Mouse (Mus musculus): ENCODE measurements around the gene Gm8113. TPM values are rescaled to one million over a fixed set of nuclear protein-coding genes. Genes with fewer than 3 reads are reported as not detected.
"Not testable (repeated sequence)": the region's sequence is repeated elsewhere in the genome, so short reads cannot be mapped to it uniquely, and the experiment has no call there.

Gm8113 gene
- polyA plus RNA-seq (2016; fragmentation: Nextera tagmentation; extraction: Ambion mirVana), result 7.6 and 8.7 TPM in 2 replicates

DNA sequence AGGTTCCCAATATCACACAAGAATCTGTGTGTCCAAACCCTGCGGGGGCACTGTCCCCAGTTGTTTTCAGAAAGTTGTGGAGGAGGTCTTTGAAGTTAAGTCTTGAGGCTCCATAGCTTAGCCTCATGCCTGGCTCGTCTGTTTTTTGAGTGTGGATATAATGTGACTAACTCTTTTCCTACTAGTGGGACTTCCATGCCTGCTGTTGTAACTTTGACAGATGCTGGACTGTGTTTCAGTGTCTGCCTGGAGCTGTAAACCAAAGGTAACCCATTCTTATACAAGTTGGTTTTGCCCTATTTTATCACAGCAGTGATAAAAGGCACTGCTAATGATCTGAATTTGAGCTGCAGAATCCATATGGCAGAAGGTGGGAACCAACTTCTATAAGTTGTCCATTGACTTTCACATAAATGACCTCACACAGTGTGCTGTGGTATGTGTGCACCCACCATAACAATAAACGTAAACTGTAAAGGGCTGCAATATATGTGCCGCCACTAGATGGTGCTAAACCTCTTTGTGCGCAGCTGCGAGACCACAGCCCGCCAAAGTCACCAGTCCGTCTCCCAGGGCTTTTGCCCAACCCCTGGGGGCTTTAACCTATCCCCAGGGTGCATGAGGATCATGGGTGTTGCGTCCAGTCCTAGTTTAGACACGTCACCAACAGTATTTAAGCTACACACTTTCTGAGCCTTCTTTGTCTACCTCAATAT lies at the start of gene Gm8113:
Gm8113 (plus strand) TSS at position 703 of the 716 bp plus-strand sequence.
- H3K4me1 ChIP-seq; H3K27me3 ChIP-seq (replicated peaks; ENCODE audit: low read depth, poor library complexity, severe bottlenecking); H3K9me3 ChIP-seq; H3K36me3 ChIP-seq (replicated peaks): not testable (repeated sequence)
- H3K4me3 ChIP-seq, result peak within 1 kb of the TSS; percentile 60
- H3K27ac ChIP-seq (replicated peaks), result peak within 1 kb of the TSS; percentile 91
- 8% methylated on average over 10 of the region's 10 CpGs for WGBS
- DNase-seq (ENCODE audit: low spot score), result peak; percentile 87

DNA sequence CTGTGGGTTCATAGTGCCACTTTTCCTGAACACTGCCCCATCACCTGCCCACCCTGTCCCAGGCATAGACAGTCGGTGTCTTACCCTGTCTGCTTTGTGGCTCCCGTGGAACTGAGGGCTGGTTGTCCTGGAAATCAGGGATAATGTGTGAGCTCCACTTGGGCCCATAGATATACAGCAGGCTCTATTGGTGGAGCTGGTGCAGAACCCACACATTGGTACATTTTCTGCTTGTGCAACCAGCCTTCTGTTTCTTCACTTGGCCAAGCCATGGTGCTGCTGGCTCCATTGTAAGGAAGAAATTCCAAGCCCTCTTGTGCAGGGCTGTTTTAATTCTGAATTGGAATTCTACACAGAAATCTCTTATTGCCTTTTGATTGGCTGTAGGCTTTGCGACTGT lies 49.8 kb upstream of the Gm8113 start, which contains the start of gene Ear1:
Ear1 (minus strand) TSS at position 101 of the 400 bp plus-strand sequence.
- H3K4me3 ChIP-seq; H3K4me1 ChIP-seq; DNase-seq (ENCODE audit: low spot score); H3K9me3 ChIP-seq; H3K27me3 ChIP-seq (replicated peaks; ENCODE audit: low read depth, poor library complexity, severe bottlenecking); H3K27ac ChIP-seq (replicated peaks); H3K36me3 ChIP-seq (replicated peaks): not testable (repeated sequence)
- 91% methylated on average over 3 of the region's 3 CpGs for WGBS

DNA sequence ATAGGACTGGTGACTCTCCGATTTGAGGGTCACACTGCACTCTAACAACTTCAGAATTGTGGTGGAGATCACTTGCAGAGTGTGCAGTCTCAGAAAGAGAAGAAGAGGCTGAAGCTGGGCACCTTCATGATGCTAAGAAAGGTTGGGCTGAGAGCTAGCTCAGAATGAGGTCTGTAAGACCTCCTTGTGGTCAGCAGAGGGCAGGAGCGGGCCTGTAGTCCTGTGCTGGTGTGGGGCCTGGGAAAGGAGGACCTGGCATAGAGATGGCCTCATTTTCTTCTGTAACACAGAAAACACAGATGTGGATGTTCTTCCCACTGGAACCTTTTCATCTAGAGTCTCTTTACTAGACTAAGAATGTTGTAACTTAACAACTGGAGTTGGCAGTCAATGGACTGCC lies 47.4 kb upstream of the Gm8113 start:
- H3K27me3 ChIP-seq (replicated peaks; ENCODE audit: low read depth, poor library complexity, severe bottlenecking); H3K36me3 ChIP-seq (replicated peaks); H3K9me3 ChIP-seq; H3K4me1 ChIP-seq; H3K4me3 ChIP-seq; H3K27ac ChIP-seq (replicated peaks); DNase-seq (ENCODE audit: low spot score): not testable (repeated sequence)
- 50% methylated on average over 1 of the region's 2 CpGs for WGBS

DNA sequence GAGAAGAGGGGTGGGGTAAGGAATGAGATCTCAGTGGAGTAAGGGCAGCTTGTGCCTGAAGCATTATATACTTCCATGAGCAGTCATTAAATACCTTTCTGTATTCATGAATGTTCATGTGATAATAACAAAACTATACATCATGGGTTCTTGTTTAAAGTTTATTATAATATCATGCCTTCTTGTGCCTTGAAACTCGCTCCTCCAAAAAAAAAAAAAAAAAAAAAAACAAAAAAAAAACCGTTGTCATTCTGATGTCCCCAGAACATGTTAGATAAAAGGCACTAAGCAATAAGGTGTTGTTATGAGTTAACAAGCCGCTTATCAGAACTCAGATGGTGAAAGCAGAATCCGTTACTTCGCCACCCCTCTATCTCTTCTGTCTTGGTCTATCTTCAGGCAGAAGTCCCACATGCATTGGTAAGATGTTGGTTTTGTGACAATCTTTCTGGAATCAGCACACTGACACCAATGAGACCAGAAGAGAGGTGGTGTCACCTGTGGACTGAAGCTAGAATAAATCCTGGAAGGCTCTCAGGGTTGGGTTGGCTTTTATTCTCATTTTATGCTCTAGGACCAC lies 45.1 kb upstream of the Gm8113 start:
- H3K4me1 ChIP-seq; H3K36me3 ChIP-seq (replicated peaks); H3K4me3 ChIP-seq; H3K9me3 ChIP-seq; DNase-seq (ENCODE audit: low spot score); H3K27ac ChIP-seq (replicated peaks); H3K27me3 ChIP-seq (replicated peaks; ENCODE audit: low read depth, poor library complexity, severe bottlenecking): not testable (repeated sequence)
- WGBS, result 87% methylated on average over 5 of the region's 5 CpGs

DNA sequence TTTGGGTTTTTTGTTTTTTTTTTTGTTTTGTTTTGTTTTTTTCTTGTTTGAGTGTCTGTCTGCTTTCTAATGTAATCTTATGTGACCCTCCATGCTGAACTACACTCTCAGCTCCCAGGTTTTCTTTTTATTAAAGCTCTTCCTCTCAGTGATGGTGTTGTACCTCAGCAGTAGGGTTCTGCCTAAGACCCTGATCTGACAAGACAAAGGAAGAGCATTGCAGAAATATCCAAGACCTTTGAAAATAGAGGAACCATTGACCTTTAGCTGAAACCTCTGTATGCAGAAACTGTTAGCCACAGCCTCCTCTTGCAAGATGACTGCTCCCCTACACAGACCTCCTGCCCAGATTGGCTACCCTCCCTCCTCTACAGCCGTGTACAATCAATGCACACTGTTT lies 39.0 kb upstream of the Gm8113 start:
- WGBS, result 54% methylated on average over 1 of the region's 1 CpGs
- H3K4me3 ChIP-seq; H3K27me3 ChIP-seq (replicated peaks; ENCODE audit: low read depth, poor library complexity, severe bottlenecking): not testable (repeated sequence)

DNA sequence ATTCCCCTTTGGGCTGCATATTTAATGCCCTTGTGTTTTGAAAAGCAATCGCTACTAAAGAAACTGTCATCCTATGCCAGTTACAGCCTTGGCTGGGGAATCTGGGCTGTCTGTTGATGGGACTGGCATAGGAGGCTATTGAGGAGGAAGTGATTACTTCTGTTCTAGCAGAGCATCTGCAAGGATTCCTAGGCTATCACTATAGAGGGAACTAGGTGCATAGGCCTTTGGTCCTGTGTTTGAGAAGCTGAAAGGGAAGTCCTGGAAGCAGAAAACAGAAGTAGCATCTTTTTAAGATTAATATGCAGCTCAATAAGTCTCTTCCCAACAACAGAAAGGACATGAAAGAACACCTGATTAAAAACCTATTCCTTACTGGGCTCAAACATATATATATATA lies 33.9 kb upstream of the Gm8113 start:
- not testable (repeated sequence) for DNase-seq (ENCODE audit: low spot score); H3K4me1 ChIP-seq; H3K36me3 ChIP-seq (replicated peaks); H3K4me3 ChIP-seq; H3K27ac ChIP-seq (replicated peaks); H3K9me3 ChIP-seq; H3K27me3 ChIP-seq (replicated peaks; ENCODE audit: low read depth, poor library complexity, severe bottlenecking)
- WGBS, result 93% methylated on average over 1 of the region's 1 CpGs

More for the DNA sequence above, 39.0 kb upstream of the Gm8113 start:
- not testable (repeated sequence) for H3K27ac ChIP-seq (replicated peaks); DNase-seq (ENCODE audit: low spot score); H3K9me3 ChIP-seq; H3K36me3 ChIP-seq (replicated peaks); H3K4me1 ChIP-seq

DNA sequence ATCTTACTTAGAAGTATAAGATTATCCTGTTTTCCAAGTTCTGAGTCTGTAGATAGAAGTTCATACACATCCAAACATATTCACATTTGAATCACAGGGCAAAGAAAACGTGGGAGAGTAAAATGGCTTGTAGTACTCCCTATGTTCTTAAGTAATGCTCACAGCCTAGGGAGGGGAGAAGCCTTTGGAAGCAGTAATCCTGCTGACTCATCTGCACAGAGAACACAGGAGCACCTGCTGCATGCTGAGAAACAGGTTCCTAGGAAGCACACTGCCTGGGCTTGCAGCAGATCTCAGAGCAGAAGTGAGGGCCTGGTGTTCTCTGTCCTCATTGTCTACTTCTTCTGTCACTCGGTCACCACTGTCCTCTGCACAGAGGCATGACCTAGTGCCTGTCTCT lies 29.8 kb upstream of the Gm8113 start:
- DNase-seq (ENCODE audit: low spot score); H3K4me1 ChIP-seq; H3K36me3 ChIP-seq (replicated peaks); H3K4me3 ChIP-seq; H3K27me3 ChIP-seq (replicated peaks; ENCODE audit: low read depth, poor library complexity, severe bottlenecking); H3K9me3 ChIP-seq; H3K27ac ChIP-seq (replicated peaks): not testable (repeated sequence)
- 45% methylated on average over 2 of the region's 2 CpGs for WGBS

DNA sequence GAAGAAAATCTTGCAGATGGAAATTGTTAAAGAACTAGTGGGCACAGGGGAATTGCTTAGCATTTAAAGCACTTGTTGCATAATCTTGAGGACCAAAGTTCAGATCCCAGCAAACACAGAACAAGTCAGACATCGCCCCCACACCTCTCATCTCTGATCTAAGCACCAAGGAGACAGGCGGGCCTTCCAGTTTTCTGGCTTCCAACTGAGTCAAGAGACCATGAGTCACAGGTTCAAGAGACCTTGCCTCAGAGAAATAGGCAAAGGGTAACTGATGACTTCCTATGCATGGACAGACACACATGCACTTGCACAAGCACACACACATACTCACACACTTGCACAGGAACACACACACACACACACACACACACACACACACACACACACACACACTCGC lies 26.6 kb upstream of the Gm8113 start:
- not testable (repeated sequence) for DNase-seq (ENCODE audit: low spot score); H3K36me3 ChIP-seq (replicated peaks); H3K4me1 ChIP-seq; H3K27me3 ChIP-seq (replicated peaks; ENCODE audit: low read depth, poor library complexity, severe bottlenecking); H3K4me3 ChIP-seq; H3K27ac ChIP-seq (replicated peaks); H3K9me3 ChIP-seq
- 88% methylated on average over 3 of the region's 3 CpGs for WGBS

DNA sequence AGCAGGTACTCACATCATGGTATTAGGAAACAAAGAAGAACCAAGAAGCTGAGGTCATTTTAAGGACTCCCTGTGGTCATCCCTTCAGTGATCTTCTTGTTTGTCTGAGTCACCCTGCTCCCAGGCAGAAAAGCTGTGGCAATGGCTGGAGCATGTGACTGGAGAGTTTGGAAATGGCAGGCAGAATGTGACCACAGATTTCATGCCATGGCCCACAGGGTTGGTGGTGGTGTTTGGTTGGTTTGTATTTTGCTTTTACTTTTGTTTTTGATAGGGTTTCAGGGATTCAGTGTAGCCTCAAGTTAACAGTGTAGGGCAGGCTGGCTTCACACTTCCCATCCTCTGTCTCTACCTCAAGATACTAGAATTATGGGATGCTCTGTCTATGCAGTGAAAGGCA lies 7.0 kb upstream of the Gm8113 start:
- not testable (repeated sequence) for H3K9me3 ChIP-seq; H3K36me3 ChIP-seq (replicated peaks); H3K4me1 ChIP-seq; H3K27me3 ChIP-seq (replicated peaks; ENCODE audit: low read depth, poor library complexity, severe bottlenecking); H3K27ac ChIP-seq (replicated peaks); DNase-seq (ENCODE audit: low spot score); H3K4me3 ChIP-seq

DNA sequence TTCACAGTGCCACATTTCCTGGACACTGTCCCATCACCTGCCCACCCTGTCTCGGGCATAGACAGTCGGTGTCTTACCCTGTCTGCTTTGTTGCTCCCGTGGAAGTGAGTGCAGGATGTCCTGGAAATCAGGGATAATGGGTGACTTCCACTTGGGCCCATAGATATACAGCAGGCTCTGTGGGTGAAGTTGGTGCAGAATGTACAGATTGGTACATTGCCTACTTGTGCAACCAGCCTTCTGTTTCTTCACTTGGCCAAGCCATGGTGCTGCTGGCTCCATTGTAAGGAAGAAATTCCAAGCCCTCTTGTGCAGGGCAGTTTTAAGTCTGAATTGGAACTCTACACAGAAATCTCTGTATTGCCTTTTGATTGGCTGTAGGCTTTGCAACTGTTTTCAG lies 1.7 kb upstream of the Gm8113 start, which contains the start of gene Ear10:
Ear10 (minus strand) TSS at position 101 of the 400 bp plus-strand sequence.
- DNase-seq (ENCODE audit: low spot score), result not testable (repeated sequence)

DNA sequence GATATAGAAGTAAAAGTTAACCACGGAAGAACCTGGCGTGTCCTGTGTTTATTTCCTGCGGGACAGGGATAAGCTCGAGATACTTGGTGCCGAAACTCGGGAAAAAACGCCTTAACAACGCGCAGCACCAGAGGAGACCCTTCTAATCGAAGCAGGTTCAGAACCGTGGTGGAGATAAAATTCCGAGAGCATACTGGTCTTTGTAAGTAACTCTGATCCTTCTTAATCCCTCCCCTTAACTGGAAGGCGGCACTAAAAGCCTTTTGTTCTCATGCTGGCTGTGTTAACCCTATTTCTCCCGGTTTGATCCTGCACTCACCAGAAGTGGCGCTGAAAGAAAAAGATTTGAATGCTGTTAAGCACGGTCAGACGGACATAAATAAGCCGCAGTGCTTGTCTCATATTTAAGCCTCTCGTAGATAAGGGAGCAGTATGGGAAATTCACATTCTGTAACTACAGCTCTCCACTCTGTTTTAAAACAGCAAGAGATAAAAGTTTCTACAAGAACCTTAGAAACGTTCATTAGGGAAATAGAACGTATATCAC lies 287 bp downstream of the Gm8113 start:
- DNase-seq (ENCODE audit: low spot score); H3K36me3 ChIP-seq (replicated peaks); H3K9me3 ChIP-seq; H3K4me1 ChIP-seq; H3K27me3 ChIP-seq (replicated peaks; ENCODE audit: low read depth, poor library complexity, severe bottlenecking): not testable (repeated sequence)
- peak overlapping the region; percentile 91 for H3K27ac ChIP-seq (replicated peaks)
- 6% methylated on average over 21 of the region's 21 CpGs for WGBS
- peak overlapping the region; percentile 60 for H3K4me3 ChIP-seq

More for the DNA sequence above, 1.7 kb upstream of the Gm8113 start, which contains the start of gene Ear10:
- not testable (repeated sequence) for H3K36me3 ChIP-seq (replicated peaks); H3K4me1 ChIP-seq; H3K27me3 ChIP-seq (replicated peaks; ENCODE audit: low read depth, poor library complexity, severe bottlenecking); H3K27ac ChIP-seq (replicated peaks); H3K9me3 ChIP-seq; H3K4me3 ChIP-seq
- 87% methylated on average over 3 of the region's 3 CpGs for WGBS

DNA sequence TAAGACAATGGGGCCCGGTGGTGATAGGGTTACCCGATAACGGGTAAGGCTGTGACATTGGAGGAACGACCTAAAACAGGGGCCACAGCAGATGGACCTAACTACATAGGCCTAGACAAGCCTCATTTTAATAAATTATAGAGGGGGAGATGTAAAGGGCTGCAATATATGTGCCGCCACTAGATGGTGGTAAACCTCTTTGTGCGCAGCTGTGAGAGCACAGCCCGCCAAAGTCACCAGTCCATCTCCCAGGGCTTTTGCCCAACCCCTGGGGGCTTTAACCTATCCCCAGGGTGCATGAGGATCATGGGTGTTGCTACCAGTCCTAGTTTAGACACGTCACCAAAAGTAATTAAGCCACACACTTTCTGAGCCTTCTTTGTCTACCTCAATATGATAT lies 7.8 kb downstream of the Gm8113 start:
- H3K27me3 ChIP-seq (replicated peaks; ENCODE audit: low read depth, poor library complexity, severe bottlenecking); H3K36me3 ChIP-seq (replicated peaks); H3K27ac ChIP-seq (replicated peaks); H3K4me1 ChIP-seq; H3K4me3 ChIP-seq; H3K9me3 ChIP-seq: not testable (repeated sequence)
- peak; percentile 51 for DNase-seq (ENCODE audit: low spot score)
- 16% methylated on average over 8 of the region's 8 CpGs for WGBS

DNA sequence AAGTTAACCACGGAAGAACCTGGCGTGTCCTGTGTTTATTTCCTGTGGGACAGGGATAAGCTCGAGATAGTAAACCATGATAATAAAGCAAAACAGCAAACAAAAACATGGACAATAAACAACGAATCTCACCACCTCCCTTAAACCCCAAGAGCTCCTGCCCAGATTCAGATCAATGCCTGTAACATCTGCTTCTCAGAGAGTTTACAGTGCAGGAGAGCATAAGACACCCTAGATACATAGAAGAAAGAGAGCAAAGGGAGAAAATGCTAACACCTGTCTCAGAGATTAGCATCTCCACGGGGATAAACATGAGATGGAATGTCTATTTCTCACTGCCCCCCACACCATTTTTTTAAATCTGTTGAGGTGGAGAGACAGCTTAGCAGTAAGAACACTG lies 8.2 kb downstream of the Gm8113 start:
- H3K27me3 ChIP-seq (replicated peaks; ENCODE audit: low read depth, poor library complexity, severe bottlenecking); H3K4me1 ChIP-seq; H3K27ac ChIP-seq (replicated peaks); H3K4me3 ChIP-seq; DNase-seq (ENCODE audit: low spot score); H3K36me3 ChIP-seq (replicated peaks); H3K9me3 ChIP-seq: not testable (repeated sequence)
- 56% methylated on average over 5 of the region's 5 CpGs for WGBS
